Mouse (Mus musculus) forebrain, embryonic 16.5 days (tissue): ENCODE measurements at regions not wholly inside any gene's neighbourhood (a gene's known extent, or its start where the extent isn't known, plus 50 kb on each side); places are given as distances from the start of the nearest gene placed in this dataset.

Experiments
- ATAC-seq: fragments of 200-750 bp; cut with Nextera tagmentation; 2 replicates; pipeline ENCODE4 v1.8.0; 2017; ENCODE audit warnings: mild to moderate bottlenecking, moderate library complexity
- H3K27ac ChIP-seq: fragments of 300-500 bp; sonication (generic); 2 replicates; pipeline ENCODE4 v1.5.1; 2014; ENCODE audit warnings: low read length, control low read depth
- H3K27me3 ChIP-seq: fragments of 300-500 bp; sonication (generic); replicated peaks from 2 replicates; pipeline ENCODE4 v1.6.1; 2014; ENCODE audit warnings: low read length; ENCODE audit not compliant: control insufficient read depth, insufficient read depth
- H3K36me3 ChIP-seq: fragments of 300-500 bp; sonication (generic); 2 replicates; pipeline ENCODE4 v1.6.1; 2014; ENCODE audit not compliant: control insufficient read depth, insufficient read depth
- H3K4me1 ChIP-seq: fragments of 300-500 bp; sonication (generic); replicated peaks from 2 replicates; pipeline ENCODE4 v1.6.1; 2014; ENCODE audit warnings: low read length; ENCODE audit not compliant: control insufficient read depth, insufficient read depth
- H3K4me2 ChIP-seq: fragments of 300-500 bp; sonication (generic); 2 replicates; pipeline ENCODE4 v1.6.1; 2014; ENCODE audit warnings: mild to moderate bottlenecking, low read length, control low read depth
- H3K4me3 ChIP-seq: fragments of 300-500 bp; sonication (generic); replicated peaks from 2 replicates; pipeline ENCODE4 v1.5.1; 2014; ENCODE audit warnings: mild to moderate bottlenecking, low read length, control low read depth
- H3K9ac ChIP-seq: fragments of 300-500 bp; sonication (generic); replicated peaks from 2 replicates; pipeline ENCODE4 v1.6.1; 2014; ENCODE audit warnings: low read depth, low read length, control low read depth
- H3K9me3 ChIP-seq: fragments of 300-500 bp; sonication (generic); 2 replicates; pipeline ENCODE4 v1.6.1; 2016; ENCODE audit warnings: low read length; ENCODE audit not compliant: control insufficient read depth
- WGBS: fragments of 180-500 bp; shearing (Covaris S2); extraction: QIAGEN DNeasy Blood & Tissue Kit; methylation state at CpG from one replicate; pipeline ENCODE4 v1.1.7; 2014; 5-methylcytosine and 5-hydroxymethylcytosine counted together

- Histone ChIP-seq H3K4me3 (no peak overlapping the region), H3K4me1 (no peaks in the 10 kb centered on the region), H3K27me3 (no peaks in the 10 kb centered on the region), H3K4me2 (no peak overlapping the region), H3K9ac (no peak overlapping the region), H3K36me3 (no peaks in the 10 kb centered on the region), H3K27ac (no peak overlapping the region), H3K9me3 (no peaks in the 10 kb centered on the region)
- WGBS: 46% methylated on average over 5 of the region's 5 CpGs
- ATAC-seq: no peak
These were observed 304.9 kb downstream of the Gpam start for GRCm38 (mm10) chr19:54822161-54822560.

DNA sequence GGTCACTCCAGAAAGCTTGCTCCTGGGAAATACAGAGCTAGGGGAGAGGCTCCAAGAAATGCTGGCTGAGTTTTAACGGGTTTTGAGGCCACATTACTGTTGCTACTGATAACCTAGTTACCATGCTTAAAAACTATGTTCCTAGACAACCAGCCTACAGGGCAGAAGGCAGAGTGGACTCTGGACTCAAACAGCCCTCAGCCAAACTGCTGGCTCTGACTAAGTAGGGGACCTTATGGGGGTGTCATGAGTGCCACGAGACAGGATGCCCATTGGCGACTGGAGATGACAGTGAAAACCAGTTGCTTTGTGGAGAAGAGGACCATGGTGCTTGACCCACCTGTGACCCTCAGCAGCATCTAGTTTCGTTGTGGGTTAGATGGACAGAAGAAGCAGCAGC, 306.5 kb downstream of the Gpam start:
- H3K9ac ChIP-seq: no peak overlapping the region
- 89% methylated on average over 4 of the region's 4 CpGs for WGBS

GRCm38 (mm10) chr19:54801123-54801742, 325.8 kb downstream of the Gpam start:
- peak; percentile 79 for ATAC-seq
- Histone ChIP-seq H3K36me3 (no peaks in the 10 kb centered on the region), H3K9ac (no peak overlapping the region), H3K9me3 (no peaks in the 10 kb centered on the region), H3K4me3 (no peak overlapping the region), H3K4me1 (0 out of 2 replicates have a peak, but pooled peaks cover 5% of the 10 kb centered on the region), H3K27ac (no peak overlapping the region), H3K4me2 (no peak overlapping the region), H3K27me3 (no peaks in the 10 kb centered on the region)
- 55% methylated on average over 8 of the region's 8 CpGs for WGBS

More for the DNA sequence above, 306.5 kb downstream of the Gpam start:
- no peak for ATAC-seq
- Histone ChIP-seq H3K4me2 (no peak overlapping the region), H3K4me3 (no peak overlapping the region), H3K9me3 (no peaks in the 10 kb centered on the region), H3K4me1 (no peaks in the 10 kb centered on the region), H3K27ac (no peak overlapping the region), H3K36me3 (no peaks in the 10 kb centered on the region), H3K27me3 (no peaks in the 10 kb centered on the region)

DNA sequence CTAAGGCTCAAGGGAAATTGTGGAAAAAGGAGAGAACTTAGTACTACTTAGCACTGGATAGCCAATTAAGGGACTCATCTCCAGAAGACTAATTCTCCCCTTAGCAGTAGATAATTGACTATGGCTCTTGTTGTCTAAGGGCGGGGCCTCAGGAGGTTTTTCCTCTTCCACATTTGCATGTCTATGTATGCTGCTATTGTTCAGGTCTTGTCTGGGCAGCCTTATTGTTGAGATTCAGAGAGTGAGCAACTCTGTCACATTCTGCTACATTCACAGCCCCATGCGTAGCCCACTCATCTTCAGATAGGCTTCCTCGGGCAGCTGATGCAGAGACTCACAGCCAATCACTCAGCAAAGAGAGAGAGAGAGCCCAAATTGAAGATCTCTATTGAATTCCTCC, 339.9 kb downstream of the Gpam start:
- 32% methylated on average over 3 of the region's 3 CpGs for WGBS
- Histone ChIP-seq H3K36me3 (no peaks in the 10 kb centered on the region), H3K4me1 (no peaks in the 10 kb centered on the region), H3K27me3 (no peaks in the 10 kb centered on the region), H3K9ac (no peak overlapping the region), H3K27ac (no peak overlapping the region), H3K9me3 (no peaks in the 10 kb centered on the region), H3K4me3 (no peak overlapping the region), H3K4me2 (no peak overlapping the region)
- no peak for ATAC-seq

GRCm38 (mm10) chr19:54783729-54784128, 343.3 kb downstream of the Gpam start:
- Histone ChIP-seq H3K9me3 (no peaks in the 10 kb centered on the region), H3K36me3 (no peaks in the 10 kb centered on the region), H3K27ac (no peak overlapping the region), H3K9ac (no peak overlapping the region), H3K4me3 (no peak overlapping the region), H3K4me1 (no peaks in the 10 kb centered on the region), H3K4me2 (no peak overlapping the region), H3K27me3 (no peaks in the 10 kb centered on the region)
- 71% methylated on average over 1 of the region's 1 CpGs for WGBS
- ATAC-seq: no peak

DNA sequence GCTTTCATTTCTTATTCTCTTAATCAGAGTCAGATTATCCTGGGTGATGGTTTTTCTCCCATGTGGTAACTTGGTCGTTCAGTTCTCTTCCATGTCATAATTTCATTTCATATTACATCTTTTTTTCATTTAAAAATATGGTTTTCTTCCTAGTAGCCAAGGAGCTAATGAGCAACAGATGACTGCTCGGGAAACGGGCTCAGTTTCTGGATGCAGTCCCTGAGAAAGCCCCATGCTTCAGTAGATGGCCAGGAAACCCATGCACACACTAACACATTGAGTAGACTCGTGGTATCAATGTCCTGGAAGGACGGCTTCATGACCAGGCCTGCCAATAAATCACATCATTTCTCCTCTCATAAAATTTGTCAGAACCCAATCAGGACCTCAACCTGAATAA, 369.3 kb downstream of the Gpam start:
- 83% methylated on average over 5 of the region's 5 CpGs for WGBS

DNA sequence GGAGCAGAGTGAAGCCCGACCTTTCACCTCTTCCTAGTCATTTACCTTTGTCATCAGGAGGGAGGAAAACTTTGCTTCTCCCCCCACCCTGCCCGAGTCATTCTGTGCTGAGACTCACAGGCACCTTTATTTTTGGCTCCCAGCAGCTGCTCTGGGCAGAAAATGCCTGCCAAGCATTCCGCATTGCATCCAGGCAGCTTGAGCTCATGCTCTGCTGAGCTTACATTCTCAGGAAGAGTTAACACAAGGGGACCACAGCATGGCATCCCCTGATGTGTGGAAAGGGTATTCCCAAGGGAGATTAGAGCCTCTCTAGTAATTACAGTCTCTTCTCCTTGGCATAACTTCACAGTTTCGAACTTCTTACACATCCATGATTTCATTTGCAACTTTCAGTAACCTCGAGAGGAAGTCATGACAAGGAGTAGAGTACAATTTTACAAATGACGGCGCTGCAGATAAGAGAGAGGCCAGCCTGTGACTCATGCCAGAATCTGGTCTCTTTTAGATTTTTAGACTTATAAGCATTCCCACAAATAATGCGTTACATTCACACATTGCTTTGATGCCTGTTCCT, 370.3 kb downstream of the Gpam start:
- H3K4me1 ChIP-seq: no peaks in the 10 kb centered on the region
- 58% methylated on average over 8 of the region's 8 CpGs for WGBS
- H3K4me3 ChIP-seq: no peak overlapping the region
- no peaks in the 10 kb centered on the region for H3K27me3 ChIP-seq
- peak; percentile 59 for ATAC-seq
- no peak overlapping the region for H3K4me2 ChIP-seq
- H3K36me3 ChIP-seq: no peaks in the 10 kb centered on the region
- no peak overlapping the region for H3K27ac ChIP-seq
- no peaks in the 10 kb centered on the region for H3K9me3 ChIP-seq
- no peak overlapping the region for H3K9ac ChIP-seq

More for the DNA sequence above, 369.3 kb downstream of the Gpam start:
- Histone ChIP-seq H3K27me3 (no peaks in the 10 kb centered on the region), H3K4me2 (no peak overlapping the region), H3K9ac (no peak overlapping the region), H3K36me3 (no peaks in the 10 kb centered on the region), H3K4me3 (no peak overlapping the region), H3K27ac (no peak overlapping the region), H3K9me3 (no peaks in the 10 kb centered on the region), H3K4me1 (no peaks in the 10 kb centered on the region)
- ATAC-seq: no peak

DNA sequence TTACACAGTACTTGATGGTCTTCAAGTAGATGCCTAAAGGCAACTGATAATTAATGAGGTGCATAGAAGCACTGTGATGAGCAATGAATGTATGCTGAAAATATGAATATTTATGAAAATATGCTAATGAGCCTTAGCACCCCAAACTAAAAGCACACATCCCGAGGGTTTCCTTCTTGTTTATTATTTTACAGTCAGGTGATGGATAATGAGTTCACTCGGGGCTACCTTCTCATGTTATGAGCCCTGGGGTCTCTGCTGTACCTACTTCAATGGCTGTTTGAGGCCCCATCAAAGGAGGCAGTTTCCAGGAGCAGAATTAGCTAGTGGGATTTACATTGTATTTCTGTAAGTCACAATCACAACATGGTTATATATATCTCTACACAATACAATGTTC, 371.6 kb downstream of the Gpam start:
- no peaks in the 10 kb centered on the region for H3K9me3 ChIP-seq
- no peak overlapping the region for H3K9ac ChIP-seq
- H3K4me2 ChIP-seq: no peak overlapping the region
- H3K4me1 ChIP-seq: no peaks in the 10 kb centered on the region
- H3K36me3 ChIP-seq: no peaks in the 10 kb centered on the region
- no peak overlapping the region for H3K4me3 ChIP-seq
- 52% methylated on average over 2 of the region's 2 CpGs for WGBS
- peak; percentile 40; the same call in 1 of the 2 replicates for ATAC-seq
- H3K27me3 ChIP-seq: no peaks in the 10 kb centered on the region
- no peak overlapping the region for H3K27ac ChIP-seq

DNA sequence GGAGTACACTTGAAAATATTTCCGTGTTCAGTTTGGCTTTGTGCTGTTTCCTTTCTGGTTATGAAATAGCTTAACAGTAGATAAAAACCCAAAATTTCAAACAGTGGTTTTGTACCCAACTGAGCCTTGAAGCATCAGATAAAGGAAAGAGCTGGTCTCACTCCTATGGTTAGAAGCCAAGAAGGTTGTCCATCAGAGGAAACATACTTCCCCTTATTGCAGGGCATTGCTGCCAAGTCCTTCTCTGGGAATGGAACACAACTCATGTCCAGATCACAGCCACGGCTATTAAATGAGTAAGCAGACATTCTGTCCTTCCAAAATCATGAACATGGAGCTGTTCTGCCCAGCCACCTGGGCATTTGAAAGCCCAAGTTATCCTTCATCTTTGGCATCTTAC, 393.1 kb downstream of the Gpam start:
- no peak overlapping the region for H3K27ac ChIP-seq
- 81% methylated on average over 2 of the region's 2 CpGs for WGBS
- no peak overlapping the region for H3K4me3 ChIP-seq
- H3K4me1 ChIP-seq: no peaks in the 10 kb centered on the region
- H3K36me3 ChIP-seq: no peaks in the 10 kb centered on the region
- H3K4me2 ChIP-seq: no peak overlapping the region
- H3K9me3 ChIP-seq: no peaks in the 10 kb centered on the region
- no peak for ATAC-seq
- no peak overlapping the region for H3K9ac ChIP-seq
- no peaks in the 10 kb centered on the region for H3K27me3 ChIP-seq

- Histone ChIP-seq H3K4me3 (no peak overlapping the region), H3K27me3 (no peaks in the 10 kb centered on the region), H3K4me2 (no peak overlapping the region), H3K4me1 (no peaks in the 10 kb centered on the region), H3K36me3 (no peaks in the 10 kb centered on the region), H3K27ac (no peak overlapping the region), H3K9me3 (no peaks in the 10 kb centered on the region), H3K9ac (no peak overlapping the region)
- 34% methylated on average over 8 of the region's 8 CpGs for WGBS
- ATAC-seq: no peak
These were observed 395.3 kb downstream of the Gpam start for GRCm38 (mm10) chr19:54731749-54732148.
